Mouse (Mus musculus): Measurements from ENCODE around the gene Pde3b. TPM values are rescaled to one million over a fixed set of nuclear protein-coding genes. Genes with fewer than 3 reads are reported as not detected.
"Not testable (repeated sequence)": the region's sequence is repeated elsewhere in the genome, so short reads cannot be mapped to it uniquely, and the experiment has no call there.

Pde3b gene
- total and polyA plus RNA-seq, 3 experiments, result 17.9 to 40.0 (median 26.0) TPM

DNA sequence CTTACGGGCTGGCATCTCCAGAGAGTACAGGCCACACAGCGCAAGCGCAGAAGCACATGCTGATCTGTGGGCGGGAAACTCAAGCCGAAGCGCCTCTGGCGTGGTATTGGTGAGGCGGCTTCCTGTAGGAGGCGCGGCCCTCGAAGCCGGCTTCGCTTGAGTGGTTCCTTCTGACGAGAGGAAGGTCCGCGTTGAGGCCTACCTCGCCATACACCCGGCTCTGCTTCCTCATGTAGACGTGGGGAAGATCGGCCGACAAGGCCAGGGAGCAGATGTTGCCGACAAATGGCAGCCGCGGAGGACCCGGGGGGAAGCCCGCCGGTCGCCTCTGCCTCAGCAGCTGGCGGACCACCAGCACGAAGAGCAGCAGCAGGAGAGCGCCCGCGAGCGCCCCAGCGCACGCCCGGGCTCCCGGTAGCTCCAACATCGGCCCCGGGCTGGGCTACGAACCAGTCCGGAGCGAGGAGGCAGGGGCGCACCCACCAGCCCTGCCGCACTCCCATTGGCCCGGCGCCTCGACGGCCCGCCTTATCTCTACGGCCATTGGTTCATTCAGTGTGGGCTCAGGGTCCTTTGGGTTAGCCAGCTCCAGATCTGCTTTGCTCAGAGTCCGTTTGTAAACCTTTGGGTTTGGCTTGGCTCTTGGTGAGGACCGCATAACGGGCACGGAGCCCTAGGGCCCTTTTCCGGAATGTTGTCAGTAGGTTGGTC, 147.6 kb downstream of the Pde3b start, which contains the start of gene Cyp2r1:
Gene Cyp2r1 (minus strand): TSS at position 442 of the 711 bp plus-strand sequence.
- no peak for TF ChIP-seq ETS1 (conservative IDR thresholded peaks at IDR 0.05; ENCODE audit: low read depth, low read length)
- no peak for TF ChIP-seq ZKSCAN1 (IDR thresholded peaks at IDR 0.05; ENCODE audit: borderline replicate concordance, low read depth, low read length)
- TF ChIP-seq CTCF (conservative IDR thresholded peaks at IDR 0.05 in 1 of 2, IDR thresholded peaks at IDR 0.05 in 1 of 2; ENCODE audit: low read depth in 2 of 2, low read length in 2 of 2), result no peak
- no peak for TF ChIP-seq MXI1 (IDR thresholded peaks at IDR 0.05; ENCODE audit: low read depth, low read length)
- TF ChIP-seq SIN3A (IDR thresholded peaks at IDR 0.05; ENCODE audit: low read length), result no peak
- TF ChIP-seq MAZ (IDR thresholded peaks at IDR 0.05; ENCODE audit: low read depth, low read length), result no peak
- no peaks in the 10 kb centered on the region for H3K27me3 ChIP-seq (replicated peaks)
- H3K36me3 ChIP-seq (replicated peaks in 1 of 2; ENCODE audit: control insufficient read depth in 1 of 2, insufficient read depth in 1 of 2, low read length in 1 of 2), result no peaks in the 10 kb centered on the region
- dilution Hi-C loops (cut with MboI; ENCODE audit: extremely low pct_ligation_motif_present, extremely low pct_unique_long_range_greater_than_20kb, low sequenced_read_pairs), result no loop called here
- H3K9ac ChIP-seq (ENCODE audit: insufficient read depth, low read depth), result no peak within 1 kb of the TSS
- in situ Hi-C loops (cut with MboI; ENCODE audit: low pct_ligation_motif_present, low pct_unique_long_range_greater_than_20kb, low sequenced_read_pairs), result no loop called here
- H3K9me3 ChIP-seq (replicated peaks; ENCODE audit: low read length), result peaks cover 3% of the 10 kb centered on the region
- H3K4me2 ChIP-seq (ENCODE audit: insufficient read depth, low read depth, poor library complexity, severe bottlenecking), result no peak within 1 kb of the TSS
- H3K4me1 ChIP-seq (ENCODE audit: control insufficient read depth in 1 of 2, insufficient read depth in 2 of 2), result no peaks in the 10 kb centered on the region
- no peaks in the 10 kb centered on the region for H3K79me2 ChIP-seq (replicated peaks; ENCODE audit: control insufficient read depth, extremely low read depth, insufficient read depth, poor library complexity, severe bottlenecking)
- H3K27ac ChIP-seq (ENCODE audit: insufficient read depth, low read depth), result no peak within 1 kb of the TSS
- H3K4me3 ChIP-seq (replicated peaks in 1 of 3; ENCODE audit: low read depth in 2 of 3, low read length in 2 of 3, poor library complexity in 1 of 3), result no peak within 1 kb of the TSS
- no peak for DNase-seq (ENCODE audit: extremely low read depth)

DNA sequence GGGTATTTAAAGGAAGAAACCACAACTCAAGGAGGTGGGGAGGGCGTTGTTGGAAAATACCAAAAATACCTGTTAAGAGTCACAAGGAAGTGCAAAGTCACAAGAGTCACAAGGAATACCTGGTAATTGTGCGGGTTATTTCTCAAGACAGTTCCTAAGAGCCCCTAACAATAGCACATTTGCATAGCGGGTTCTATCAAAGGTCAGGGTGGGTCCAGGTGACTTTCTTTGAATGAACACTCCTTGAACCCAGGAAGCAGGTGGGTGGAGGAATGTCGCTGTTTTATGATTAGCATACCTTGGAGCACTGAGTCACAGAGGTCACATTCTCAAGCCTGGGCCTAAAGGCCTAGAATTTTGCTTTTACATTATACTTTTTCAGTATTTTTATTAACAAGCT, 158.8 kb downstream of the Pde3b start:
- in situ Hi-C loops (cut with MboI; ENCODE audit: low pct_ligation_motif_present, low pct_unique_long_range_greater_than_20kb, low sequenced_read_pairs), result loop anchor here (10.0 kb wide), 2 partner anchors 91 to 289 kb away; no protein-coding TSS in a partner anchor
- H3K4me2 ChIP-seq (ENCODE audit: insufficient read depth, low read depth, poor library complexity, severe bottlenecking); H3K27ac ChIP-seq (ENCODE audit: insufficient read depth, low read depth); H3K27me3 ChIP-seq (replicated peaks); H3K9ac ChIP-seq (ENCODE audit: insufficient read depth, low read depth); H3K4me3 ChIP-seq (replicated peaks in 1 of 3; ENCODE audit: low read depth in 2 of 3, low read length in 2 of 3, poor library complexity in 1 of 3); H3K9me3 ChIP-seq (replicated peaks; ENCODE audit: low read length); DNase-seq (ENCODE audit: extremely low read depth); H3K36me3 ChIP-seq (replicated peaks in 1 of 2; ENCODE audit: control insufficient read depth in 1 of 2, insufficient read depth in 1 of 2, low read length in 1 of 2); dilution Hi-C loops (cut with MboI; ENCODE audit: extremely low pct_ligation_motif_present, extremely low pct_unique_long_range_greater_than_20kb, low sequenced_read_pairs); H3K79me2 ChIP-seq (replicated peaks; ENCODE audit: control insufficient read depth, extremely low read depth, insufficient read depth, poor library complexity, severe bottlenecking): not testable (repeated sequence)
- H3K4me1 ChIP-seq (ENCODE audit: control insufficient read depth in 1 of 2, insufficient read depth in 2 of 2), result peaks cover 0 to 23% of the 10 kb centered on the region in 2 experiments; a peak in 3 of 4 replicates

DNA sequence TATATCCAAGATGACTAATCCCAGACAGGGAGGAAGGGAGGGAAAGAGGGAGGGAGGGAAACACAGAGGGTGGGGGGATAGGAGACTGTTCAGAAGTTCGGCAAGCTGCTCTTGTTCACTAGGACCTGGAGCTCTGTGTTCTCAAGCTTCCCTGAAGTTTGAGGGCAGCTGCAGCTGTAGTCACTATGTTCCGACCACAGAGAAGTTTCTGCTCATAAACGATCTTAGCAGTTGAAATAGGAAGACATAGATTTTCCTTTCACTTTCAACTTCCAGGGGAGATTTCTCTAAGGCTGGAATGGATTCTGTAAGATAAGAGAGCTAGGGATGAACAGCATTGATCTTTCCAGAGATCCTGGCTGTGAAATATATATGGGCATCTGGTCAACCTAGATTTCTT, 161.8 kb downstream of the Pde3b start:
- H3K27ac ChIP-seq (ENCODE audit: insufficient read depth, low read depth), result no peak overlapping the region
- in situ Hi-C loops (cut with MboI; ENCODE audit: low pct_ligation_motif_present, low pct_unique_long_range_greater_than_20kb, low sequenced_read_pairs) (loop anchor here (10.0 kb wide), 2 partner anchors 88 to 292 kb away; no protein-coding TSS in a partner anchor), dilution Hi-C loops (cut with MboI; ENCODE audit: extremely low pct_ligation_motif_present, extremely low pct_unique_long_range_greater_than_20kb, low sequenced_read_pairs) (no loop called here)
- H3K9me3 ChIP-seq (replicated peaks; ENCODE audit: low read length), result peaks cover 5% of the 10 kb centered on the region
- DNase-seq (ENCODE audit: extremely low read depth), result peak; percentile 38
- no peaks in the 10 kb centered on the region for H3K36me3 ChIP-seq (replicated peaks in 1 of 2; ENCODE audit: control insufficient read depth in 1 of 2, insufficient read depth in 1 of 2, low read length in 1 of 2)
- H3K9ac ChIP-seq (ENCODE audit: insufficient read depth, low read depth), result no peak overlapping the region
- H3K4me1 ChIP-seq (ENCODE audit: control insufficient read depth in 1 of 2, insufficient read depth in 2 of 2), result peaks cover 0 to 38% of the 10 kb centered on the region in 2 experiments; a peak in 3 of 4 replicates
- H3K27me3 ChIP-seq (replicated peaks), result no peaks in the 10 kb centered on the region
- no peaks in the 10 kb centered on the region for H3K79me2 ChIP-seq (replicated peaks; ENCODE audit: control insufficient read depth, extremely low read depth, insufficient read depth, poor library complexity, severe bottlenecking)
- no peak overlapping the region for H3K4me3 ChIP-seq (replicated peaks in 1 of 3; ENCODE audit: low read depth in 2 of 3, low read length in 2 of 3, poor library complexity in 1 of 3)
- TF ChIP-seq MEF2A (IDR thresholded peaks at IDR 0.05; ENCODE audit: borderline replicate concordance, low read depth, low read length) (no peak), EP300 (IDR thresholded peaks at IDR 0.05; ENCODE audit: low read length) (peak; percentile 78), E2F4 (IDR thresholded peaks at IDR 0.05; ENCODE audit: insufficient replicate concordance, low read depth, low read length) (no peak), ETS1 (conservative IDR thresholded peaks at IDR 0.05; ENCODE audit: low read depth, low read length) (peak; percentile 47), ZMIZ1 (IDR thresholded peaks at IDR 0.05; ENCODE audit: low read depth, low read length) (no peak), ZNF384 (IDR thresholded peaks at IDR 0.05; ENCODE audit: low read depth, low read length) (no peak), NELFE (IDR thresholded peaks at IDR 0.05; ENCODE audit: low read depth, low read length) (no peak), GABPA (IDR thresholded peaks at IDR 0.05; ENCODE audit: insufficient replicate concordance, low read depth, low read length) (no peak), IRF4 (IDR thresholded peaks at IDR 0.05; ENCODE audit: low read depth, low read length) (peak; percentile 11; the same call in 1 of the 2 replicates)
- H3K4me2 ChIP-seq (ENCODE audit: insufficient read depth, low read depth, poor library complexity, severe bottlenecking), result peak overlapping the region; percentile 54; the same call in 1 of the 2 replicates

Data from CH12.LX (cell line).